31 mouse cellular contexts compared by ENCODE assay signal in the genomic region with DNA sequence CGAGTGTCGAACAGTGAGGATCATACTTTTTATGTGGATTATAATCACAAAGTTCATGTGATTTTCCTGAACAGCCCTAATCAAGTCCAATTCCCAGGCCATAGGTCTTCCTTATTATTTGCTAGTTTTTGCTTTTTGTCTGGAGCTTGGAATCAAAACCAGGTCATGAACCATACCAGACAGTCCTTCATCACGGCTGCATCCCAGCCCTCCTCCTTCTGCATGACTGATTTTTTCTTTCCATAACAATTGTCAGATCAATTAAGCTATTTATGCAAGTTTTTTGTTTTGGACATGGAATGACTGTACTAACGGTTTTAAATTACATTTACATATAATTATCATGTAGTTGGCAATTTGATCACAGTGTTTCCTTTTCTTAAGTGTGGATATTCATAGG.
"Had no signal": no experiment of that assay in that cellular context is flagged by ENCODE, and none has a peak within 500 bp of the region (broad histone marks: within the 10 kb centered on the region; RNA-seq: fewer than 3 reads in every experiment).

No protein-coding gene starts in this region.

- H3K4me3 ChIP-seq: left cerebral cortex, adult 2 months; limb, embryonic 10.5 days; limb, embryonic 12.5 days; limb, embryonic 13.5 days; limb, embryonic 15.5 days; liver, embryonic 12.5 days; liver, embryonic 13.5 days; liver, embryonic 15.5 days; lung, embryonic 15.5 days; megakaryocyte, embryonic 14.5 days; midbrain, embryonic 10.5 days; midbrain, embryonic 12.5 days; midbrain, embryonic 13.5 days; midbrain, embryonic 15.5 days; myocyte had no signal

- H3K4me2 ChIP-seq: limb, embryonic 12.5 days; limb, embryonic 13.5 days; limb, embryonic 15.5 days; liver, embryonic 11.5 days; liver, embryonic 12.5 days; liver, embryonic 13.5 days; liver, embryonic 15.5 days; lung, embryonic 14.5 days; lung, embryonic 15.5 days; midbrain, embryonic 12.5 days; midbrain, embryonic 13.5 days; midbrain, embryonic 15.5 days had no signal

- H3K36me3 ChIP-seq: limb, embryonic 10.5 days; limb, embryonic 12.5 days; limb, embryonic 13.5 days; limb, embryonic 15.5 days; liver, embryonic 12.5 days; liver, embryonic 13.5 days; liver, embryonic 15.5 days; lung, embryonic 15.5 days; midbrain, embryonic 10.5 days; midbrain, embryonic 12.5 days; midbrain, embryonic 13.5 days; midbrain, embryonic 15.5 days had no signal

- H3K4me1 ChIP-seq: liver, embryonic 12.5 days; liver, embryonic 13.5 days; liver, embryonic 15.5 days; midbrain, embryonic 10.5 days had no signal

- DNase-seq: left cerebral cortex, postnatal 4 days; liver; liver, embryonic 13.5 days; liver, postnatal 0 days; lung, adult 18-20 months; lung, adult 2 months; lung, embryonic 14.5 days; lung, postnatal 10 days; lung, postnatal 14 days; lung, postnatal 36 days; lung, postnatal 4 days; midbrain, embryonic 14.5 days had no signal

- H3K27me3 ChIP-seq: limb, embryonic 12.5 days; limb, embryonic 13.5 days; limb, embryonic 15.5 days; liver, embryonic 12.5 days; liver, embryonic 13.5 days; liver, embryonic 15.5 days; lung, embryonic 15.5 days; megakaryocyte, embryonic 14.5 days; midbrain, embryonic 12.5 days; midbrain, embryonic 13.5 days; midbrain, embryonic 15.5 days had no signal

- H3K9ac ChIP-seq: limb, embryonic 12.5 days; limb, embryonic 13.5 days; limb, embryonic 15.5 days; liver, embryonic 12.5 days; liver, embryonic 13.5 days; liver, embryonic 14.5 days; liver, embryonic 15.5 days; liver, postnatal 0 days; lung, embryonic 14.5 days; lung, embryonic 15.5 days; midbrain, embryonic 12.5 days; midbrain, embryonic 13.5 days; midbrain, embryonic 15.5 days had no signal

- ATAC-seq: liver, embryonic 12.5 days; liver, postnatal 0 days; lung, postnatal 0 days; midbrain, embryonic 13.5 days; midbrain, embryonic 15.5 days; midbrain, embryonic 16.5 days had no signal

- H3K9me3 ChIP-seq: limb, embryonic 10.5 days; limb, embryonic 12.5 days; limb, embryonic 13.5 days; limb, embryonic 15.5 days; liver, embryonic 12.5 days; liver, embryonic 13.5 days; liver, embryonic 15.5 days; lung, embryonic 15.5 days; megakaryocyte, embryonic 14.5 days; midbrain, embryonic 10.5 days; midbrain, embryonic 12.5 days; midbrain, embryonic 13.5 days; midbrain, embryonic 15.5 days had no signal

- H3K27ac ChIP-seq: left cerebral cortex, adult 2 months; limb, embryonic 10.5 days; limb, embryonic 12.5 days; limb, embryonic 13.5 days; limb, embryonic 15.5 days; liver, embryonic 12.5 days; liver, embryonic 13.5 days; liver, embryonic 14.5 days; liver, embryonic 15.5 days; lung, embryonic 15.5 days; macrophage; midbrain, embryonic 10.5 days; midbrain, embryonic 12.5 days; midbrain, embryonic 13.5 days; midbrain, embryonic 15.5 days had no signal
